18 mouse cellular contexts compared by ENCODE assay signal in genomic region chr14:95645980-95646379, GRCm38 (mm10).
"Had no signal": no experiment of that assay in that cellular context is flagged by ENCODE, and none has a peak within 500 bp of the region (broad histone marks: within the 10 kb centered on the region; RNA-seq: fewer than 3 reads in every experiment).

No protein-coding gene starts in this region.

- H3K4me2 ChIP-seq: liver, embryonic 13.5 days; neural tube, embryonic 13.5 days; stomach, embryonic 15.5 days had no signal

- H3K4me3 ChIP-seq: left cerebral cortex, adult 2 months; liver, embryonic 13.5 days; myocyte; neural tube, embryonic 13.5 days; stomach, embryonic 15.5 days had no signal

- H3K9ac ChIP-seq: liver, embryonic 13.5 days; neural tube, embryonic 13.5 days; stomach, embryonic 15.5 days had no signal

- H3K27ac ChIP-seq: left cerebral cortex, adult 2 months; liver, embryonic 13.5 days; neural tube, embryonic 13.5 days; stomach, embryonic 15.5 days had no signal

- DNase-seq: kidney, adult 18-20 months; kidney, adult 9 months; kidney, postnatal 14 days; kidney, postnatal 4 days; layer of hippocampus, adult 9-11 months; layer of hippocampus, postnatal 36 days; liver, embryonic 13.5 days; lung, adult 2 months; lung, postnatal 14 days; lung, postnatal 4 days; retina, postnatal 1 day; right cerebral cortex, postnatal 25 days; spleen, adult 18-20 months; thymus, postnatal 25 days had no signal

- H3K27me3 ChIP-seq: liver, embryonic 13.5 days; neural tube, embryonic 13.5 days; stomach, embryonic 15.5 days had no signal

- H3K36me3 ChIP-seq: liver, embryonic 13.5 days; neural tube, embryonic 13.5 days; stomach, embryonic 15.5 days had no signal

- H3K9me3 ChIP-seq: liver, embryonic 13.5 days; neural tube, embryonic 13.5 days; stomach, embryonic 15.5 days had no signal

- H3K4me1 ChIP-seq: liver, embryonic 13.5 days; neural tube, embryonic 13.5 days; stomach, embryonic 15.5 days had no signal
